Mouse (Mus musculus) midbrain, embryonic 13.5 days (tissue): ENCODE measurements around the gene Atp1b2. TPM values are rescaled to one million over a fixed set of nuclear protein-coding genes. Genes with fewer than 3 reads are reported as not detected.

ENCODE experiments used
- ATAC-seq: fragments of 200-750 bp; cut with Nextera tagmentation; 2 replicates; pipeline ENCODE4 v1.8.0; 2017; ENCODE audit warnings: mild to moderate bottlenecking, moderate TSS enrichment, moderate library complexity
- H3K27ac ChIP-seq: fragments of 300-500 bp; sonication (generic); 2 replicates; pipeline ENCODE4 v1.5.1; 2015; ENCODE audit warnings: inconsistent platforms, mild to moderate bottlenecking, moderate library complexity
- H3K27me3 ChIP-seq: fragments of 300-500 bp; sonication (generic); 2 replicates; pipeline ENCODE4 v1.6.1; 2015; ENCODE audit warnings: mild to moderate bottlenecking, inconsistent platforms
- H3K36me3 ChIP-seq: fragments of 300-500 bp; sonication (generic); 2 replicates; pipeline ENCODE4 v1.6.1; 2015; ENCODE audit warnings: mild to moderate bottlenecking, inconsistent platforms
- H3K4me1 ChIP-seq: fragments of 300-500 bp; sonication (generic); replicated peaks from 2 replicates; pipeline ENCODE4 v1.6.1; 2015; ENCODE audit warnings: inconsistent platforms
- H3K4me2 ChIP-seq: fragments of 300-500 bp; sonication (generic); replicated peaks from 2 replicates; pipeline ENCODE4 v1.6.1; 2015; ENCODE audit warnings: moderate library complexity, mild to moderate bottlenecking, inconsistent platforms
- H3K4me3 ChIP-seq: fragments of 300-500 bp; sonication (generic); replicated peaks from 2 replicates; pipeline ENCODE4 v1.5.1; 2015; ENCODE audit warnings: mild to moderate bottlenecking, inconsistent platforms
- H3K9ac ChIP-seq: fragments of 300-500 bp; sonication (generic); replicated peaks from 2 replicates; pipeline ENCODE4 v1.6.1; 2015; ENCODE audit warnings: mild to moderate bottlenecking, inconsistent platforms
- H3K9me3 ChIP-seq: fragments of 300-500 bp; sonication (generic); 2 replicates; pipeline ENCODE4 v1.6.1; 2016; ENCODE audit warnings: mild to moderate bottlenecking, inconsistent platforms
- WGBS: fragments of 180-500 bp; shearing (Covaris S2); methylation state at CpG from one replicate; pipeline ENCODE4 v1.1.7; 2015; 5-methylcytosine and 5-hydroxymethylcytosine counted together
- polyA plus RNA-seq: library from polyadenylated mRNA; unstranded; fragments of >200 nt; fragmentation: Nextera tagmentation; extraction: Ambion mirVana; gene quantifications from 2 replicates; pipeline ENCODE4 v1.2.1, GENCODE M21; 2015

The Atp1b2 gene
- polyA plus RNA-seq, 1 experiment from 2014 or later = 24.3 TPM

DNA sequence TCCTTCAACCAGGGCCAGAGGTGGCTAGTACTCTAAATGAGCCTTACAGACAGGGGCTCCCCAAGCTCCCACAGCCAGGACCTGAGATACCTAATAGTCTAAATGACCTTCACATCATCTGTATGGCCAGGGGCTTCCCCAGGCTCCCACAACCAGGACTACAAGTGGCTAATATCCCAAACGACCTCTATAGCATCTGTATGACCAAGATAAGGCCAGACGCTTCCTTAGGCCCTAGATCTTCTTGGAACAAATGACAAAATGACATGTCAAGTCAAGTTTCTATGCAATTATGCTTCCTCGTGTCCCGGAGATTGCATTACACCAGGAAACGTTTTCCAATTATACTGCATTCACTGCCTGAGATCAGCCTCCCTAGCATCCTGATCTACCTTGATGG is 29.4 kb downstream of the Atp1b2 start:
- no peak for ATAC-seq
- H3K4me2 ChIP-seq = peak overlapping the region; percentile 92; the same call in 1 of the 2 replicates
- 0 out of 2 replicates have a peak overlapping the region, but pooled peaks have one; percentile 11 for H3K9ac ChIP-seq
- H3K4me1 ChIP-seq = peaks cover 41% of the 10 kb centered on the region
- no peak overlapping the region for H3K27ac ChIP-seq
- H3K27me3 ChIP-seq = no peaks in the 10 kb centered on the region
- no peak overlapping the region for H3K4me3 ChIP-seq
- no peaks in the 10 kb centered on the region for H3K9me3 ChIP-seq
- H3K36me3 ChIP-seq = peaks cover 34% of the 10 kb centered on the region
- WGBS = 76% methylated on average over 5 of the region's 5 CpGs

DNA sequence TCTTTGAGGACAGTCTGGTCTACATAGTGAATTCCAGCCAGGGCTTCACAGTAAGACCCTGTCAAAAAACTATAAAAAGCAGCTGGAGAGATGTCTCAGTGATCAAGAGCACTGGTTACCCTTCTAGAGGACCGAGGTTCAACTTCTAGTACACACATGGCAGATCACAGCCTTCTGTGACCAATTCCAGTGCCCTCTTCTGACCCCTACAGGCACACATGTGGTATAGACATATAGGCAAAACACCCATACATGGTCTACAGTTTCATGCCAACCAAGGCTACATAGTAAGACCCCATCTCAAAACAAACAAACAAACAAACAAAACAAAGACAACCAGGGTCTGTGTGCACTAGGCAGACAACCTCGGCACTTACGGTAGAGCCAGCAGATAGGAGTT is 30.5 kb downstream of the Atp1b2 start:
- H3K36me3 ChIP-seq = peaks cover 45% of the 10 kb centered on the region
- H3K4me2 ChIP-seq = no peak overlapping the region
- ATAC-seq = no peak
- no peaks in the 10 kb centered on the region for H3K27me3 ChIP-seq
- H3K9me3 ChIP-seq = no peaks in the 10 kb centered on the region
- H3K4me3 ChIP-seq = no peak overlapping the region
- peaks cover 41% of the 10 kb centered on the region for H3K4me1 ChIP-seq
- H3K27ac ChIP-seq = no peak overlapping the region
- H3K9ac ChIP-seq = no peak overlapping the region
- 51% methylated on average over 3 of the region's 3 CpGs for WGBS

DNA sequence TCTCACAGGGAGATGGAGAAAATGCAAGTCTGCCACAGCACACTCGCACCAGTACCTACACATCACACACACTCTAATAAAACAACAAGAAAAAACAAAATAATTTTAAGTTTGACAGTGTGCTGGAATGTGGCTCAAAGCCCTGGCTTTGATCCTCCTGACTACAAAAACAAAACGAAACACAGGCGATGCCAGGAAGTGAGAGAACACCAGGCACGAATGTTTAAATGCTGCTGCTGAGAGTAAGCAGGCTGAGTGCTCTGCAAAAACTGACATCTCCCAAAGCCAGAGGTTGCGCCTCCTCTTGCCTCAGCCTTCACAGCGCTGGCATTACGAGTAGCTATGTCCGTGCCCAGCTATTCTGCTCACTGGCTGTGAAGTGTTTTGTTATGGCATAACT is 40.6 kb downstream of the Atp1b2 start:
- whole genome bisulfite sequencing = 86% methylated on average over 8 of the region's 8 CpGs

DNA sequence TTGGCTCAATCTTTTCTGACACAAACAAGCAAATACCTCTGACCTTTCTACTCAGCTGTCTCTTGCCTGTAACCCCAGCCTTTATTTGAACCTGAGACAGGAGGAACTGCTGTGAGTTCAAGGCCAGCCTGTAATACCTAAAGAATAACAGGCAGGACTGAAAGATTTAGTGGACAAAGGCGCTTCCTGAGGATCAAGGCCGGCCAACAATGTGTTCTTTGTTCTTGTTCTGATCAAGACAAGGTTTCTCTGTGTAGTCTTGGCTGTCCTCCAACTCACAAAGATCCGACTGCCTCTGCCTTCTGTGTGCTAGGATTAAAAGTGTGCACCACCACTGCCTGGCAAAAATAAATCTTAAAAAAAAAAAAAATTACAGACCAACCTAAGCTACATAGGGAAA is 41.4 kb downstream of the Atp1b2 start:
- Histone ChIP-seq H3K27me3 (no peaks in the 10 kb centered on the region), H3K27ac (no peak overlapping the region), H3K36me3 (peaks cover 59% of the 10 kb centered on the region), H3K9me3 (no peaks in the 10 kb centered on the region), H3K4me3 (no peak overlapping the region), H3K9ac (no peak overlapping the region), H3K4me2 (no peak overlapping the region), H3K4me1 (peaks cover 27% of the 10 kb centered on the region)
- ATAC-seq = no peak
- WGBS = 41% methylated on average over 3 of the region's 3 CpGs

More for the DNA sequence above, 40.6 kb downstream of the Atp1b2 start:
- no peak overlapping the region for H3K27ac ChIP-seq
- peaks cover 65% of the 10 kb centered on the region for H3K36me3 ChIP-seq
- no peaks in the 10 kb centered on the region for H3K9me3 ChIP-seq
- H3K4me2 ChIP-seq = no peak overlapping the region
- no peak overlapping the region for H3K9ac ChIP-seq
- no peak for ATAC-seq
- peaks cover 23% of the 10 kb centered on the region for H3K4me1 ChIP-seq
- H3K4me3 ChIP-seq = no peak overlapping the region
- H3K27me3 ChIP-seq = no peaks in the 10 kb centered on the region

DNA sequence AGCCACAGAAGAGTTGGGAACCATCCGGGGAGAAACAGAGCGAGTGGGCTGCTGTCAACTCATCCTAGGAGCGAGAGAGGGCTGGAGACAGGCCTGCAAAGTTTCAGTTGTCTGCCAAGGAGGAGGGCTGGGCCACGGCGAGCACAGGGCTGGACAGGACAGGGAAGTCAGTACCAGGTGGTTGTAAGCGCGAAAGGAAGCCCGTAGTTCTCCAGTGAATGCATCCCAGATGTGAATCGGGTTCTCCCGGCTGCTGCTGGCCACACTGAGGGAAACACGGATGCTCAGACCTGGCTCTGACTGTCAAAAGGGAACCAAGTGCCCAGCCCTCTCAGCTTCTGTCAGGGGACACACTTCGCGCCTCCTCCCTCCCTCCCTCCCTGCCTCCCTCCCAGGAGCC is 42.4 kb downstream of the Atp1b2 start:
- Histone ChIP-seq H3K4me2 (no peak overlapping the region), H3K36me3 (peaks cover 57% of the 10 kb centered on the region), H3K27ac (no peak overlapping the region), H3K4me3 (no peak overlapping the region), H3K4me1 (peaks cover 37% of the 10 kb centered on the region), H3K27me3 (no peaks in the 10 kb centered on the region), H3K9ac (no peak overlapping the region), H3K9me3 (no peaks in the 10 kb centered on the region)
- 90% methylated on average over 13 of the region's 13 CpGs for WGBS
- no peak for ATAC-seq

DNA sequence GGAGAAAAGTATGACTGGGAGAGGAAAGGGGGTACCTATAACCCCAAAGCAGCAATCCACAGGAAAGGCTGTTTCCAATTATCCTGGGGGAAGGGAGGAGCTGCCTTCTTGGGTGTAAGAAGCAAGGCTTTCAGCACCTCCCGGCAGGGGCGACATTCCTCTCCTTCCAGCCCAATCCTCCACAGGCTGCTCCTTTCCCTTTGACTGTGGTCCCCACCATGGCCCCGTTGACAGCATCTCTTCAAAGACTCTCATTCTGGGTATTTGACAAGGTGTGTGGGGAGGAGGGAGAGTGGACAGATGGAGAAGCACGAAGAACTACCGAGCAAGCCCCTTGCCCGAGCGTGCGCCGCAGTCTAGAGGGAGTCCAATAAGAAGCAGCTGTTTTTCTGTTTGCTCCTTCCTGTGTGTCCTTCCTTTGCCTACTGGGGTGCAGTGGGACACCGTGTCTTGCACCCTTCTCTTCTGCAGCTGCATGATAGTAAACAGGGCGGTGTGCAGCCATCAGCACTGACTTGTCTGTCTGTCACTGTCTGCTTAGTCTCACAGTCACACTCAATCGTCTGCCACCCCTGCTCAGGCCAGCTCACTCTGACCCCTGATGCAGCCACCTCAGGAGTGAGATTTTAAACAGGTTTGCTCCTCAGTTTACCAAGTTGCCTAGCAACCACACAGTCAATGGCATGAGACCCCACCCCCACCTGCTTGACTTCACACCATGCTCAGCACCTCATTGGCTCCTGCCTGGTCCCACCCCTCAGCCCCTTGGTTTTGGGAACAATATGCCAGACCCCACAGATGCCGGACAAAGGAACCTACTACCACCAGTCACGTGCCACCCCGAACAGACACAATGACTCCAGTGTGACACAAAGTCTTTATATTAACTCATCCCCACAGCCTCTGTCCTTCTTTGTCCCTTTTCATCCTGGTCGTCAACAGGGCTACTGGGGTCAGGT is 44.6 kb downstream of the Atp1b2 start:
- peaks cover 40% of the 10 kb centered on the region for H3K36me3 ChIP-seq
- H3K4me3 ChIP-seq = peak overlapping the region; percentile 94
- no peaks in the 10 kb centered on the region for H3K9me3 ChIP-seq
- H3K27me3 ChIP-seq = no peaks in the 10 kb centered on the region
- ATAC-seq = peak; percentile 57
- 11% methylated on average over 16 of the region's 16 CpGs for WGBS
- H3K9ac ChIP-seq = peak overlapping the region; percentile 99
- peak overlapping the region; percentile 80 for H3K4me2 ChIP-seq
- H3K4me1 ChIP-seq = peaks cover 59% of the 10 kb centered on the region
- peak overlapping the region; percentile 92 for H3K27ac ChIP-seq

DNA sequence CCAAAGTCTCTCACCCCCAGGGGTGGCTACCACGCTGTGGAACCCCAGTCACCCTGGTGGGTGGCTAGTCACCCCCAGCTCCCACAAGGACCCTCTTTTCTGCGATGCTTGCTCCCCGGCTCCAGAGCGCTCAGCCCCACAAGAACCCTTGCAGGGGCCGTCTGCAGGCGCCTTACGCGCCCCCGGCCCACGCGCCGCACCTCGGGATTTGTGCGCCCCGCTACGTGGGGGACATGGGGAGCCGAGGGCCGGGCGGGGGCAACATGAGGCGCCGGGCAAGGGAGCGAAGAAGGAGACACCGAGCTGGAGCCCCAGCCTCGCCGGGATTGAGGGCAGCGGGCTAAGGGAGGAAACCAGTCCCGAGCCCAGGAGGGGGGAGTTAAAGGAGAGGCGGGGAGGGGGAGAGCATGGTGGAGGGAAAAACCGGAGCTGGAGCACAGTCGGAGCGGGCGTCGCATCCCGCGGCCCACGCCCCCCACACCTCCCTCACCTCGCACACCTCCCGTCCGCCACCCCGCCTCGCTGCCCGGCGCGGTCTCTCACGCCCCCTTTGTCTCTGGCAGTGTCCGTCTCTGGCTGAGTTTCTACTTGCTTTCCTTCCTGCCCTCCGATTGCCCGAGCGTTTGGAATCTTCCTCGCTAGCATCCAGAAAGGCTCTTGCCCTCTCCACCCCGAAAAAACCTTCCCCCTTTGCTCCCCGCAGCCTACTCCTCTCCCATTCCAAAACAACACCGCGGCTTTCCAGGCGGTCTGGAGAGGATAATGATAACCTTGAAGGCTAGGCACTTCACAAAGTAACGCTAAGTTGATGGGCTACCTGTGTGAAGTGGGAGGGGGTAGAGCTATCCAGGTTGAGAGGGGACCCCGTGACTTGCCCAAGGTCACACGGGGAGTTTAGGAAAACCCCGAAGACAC is 45.6 kb downstream of the Atp1b2 start, which contains the start of gene Efnb3:
Gene Efnb3 (minus strand): TSS at position 355 of the 915 bp plus-strand sequence.
- H3K9me3 ChIP-seq = no peaks in the 10 kb centered on the region
- H3K27me3 ChIP-seq = no peaks in the 10 kb centered on the region
- H3K4me1 ChIP-seq = peaks cover 70% of the 10 kb centered on the region
- ATAC-seq = peak; percentile 73
- H3K9ac ChIP-seq = peak within 1 kb of the TSS; percentile 99
- H3K4me2 ChIP-seq = peak within 1 kb of the TSS; percentile 80
- peaks cover 41% of the 10 kb centered on the region for H3K36me3 ChIP-seq
- H3K4me3 ChIP-seq = peak within 1 kb of the TSS; percentile 94
- peak within 1 kb of the TSS; percentile 92 for H3K27ac ChIP-seq
- WGBS = under 1% methylated on average over 54 of the region's 59 CpGs

DNA sequence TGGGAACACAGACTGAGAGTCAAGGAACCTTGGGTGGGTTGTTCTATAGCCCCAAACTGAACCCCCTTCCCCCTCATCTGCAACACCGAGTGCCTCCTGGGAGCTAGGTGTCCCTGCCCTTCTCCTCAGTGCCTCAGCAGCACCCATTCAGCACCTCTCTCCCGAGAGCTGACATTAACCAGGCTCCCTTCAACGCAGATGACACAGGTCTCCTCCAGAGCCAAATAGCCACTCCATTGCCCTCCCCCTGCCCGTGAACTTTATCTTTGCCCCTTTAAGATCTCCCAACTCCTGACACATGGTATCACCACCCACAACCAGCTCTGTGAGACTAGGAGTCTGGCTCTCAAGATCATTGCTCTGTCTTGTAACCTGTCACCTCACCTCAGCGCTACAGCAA is 46.6 kb downstream of the Atp1b2 start:
- no peaks in the 10 kb centered on the region for H3K27me3 ChIP-seq

DNA sequence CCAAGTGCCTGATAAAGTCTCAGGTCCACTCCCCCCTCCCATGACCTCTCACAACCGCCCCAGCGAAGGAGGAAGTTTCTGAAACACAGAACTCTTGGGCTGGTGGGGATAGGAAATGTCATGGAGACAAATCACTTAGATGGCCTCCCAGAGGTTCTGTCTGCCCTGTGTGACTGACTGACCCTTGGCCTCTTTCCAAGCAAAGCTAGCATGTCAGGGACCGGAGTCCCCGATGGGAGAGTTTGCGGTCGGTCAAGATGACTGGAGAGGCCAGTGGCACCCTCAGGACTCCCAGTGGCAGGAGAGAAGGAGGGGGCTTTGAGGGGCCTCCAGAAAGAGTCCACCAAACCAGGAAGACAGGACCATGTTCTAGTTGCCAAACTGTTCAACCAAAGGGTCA is 47.0 kb downstream of the Atp1b2 start:
- Histone ChIP-seq H3K27me3 (no peaks in the 10 kb centered on the region), H3K4me3 (peak overlapping the region; percentile 94), H3K27ac (peak overlapping the region; percentile 10; the same call in 1 of the 2 replicates), H3K4me1 (peaks cover 83% of the 10 kb centered on the region), H3K9me3 (no peaks in the 10 kb centered on the region), H3K9ac (peak overlapping the region; percentile 99), H3K4me2 (peak overlapping the region; percentile 80), H3K36me3 (peaks cover 42% of the 10 kb centered on the region)
- WGBS = 23% methylated on average over 6 of the region's 6 CpGs
- no peak for ATAC-seq

More for the DNA sequence above, 46.6 kb downstream of the Atp1b2 start:
- peak overlapping the region; percentile 80 for H3K4me2 ChIP-seq
- H3K4me1 ChIP-seq = peaks cover 79% of the 10 kb centered on the region
- 4% methylated on average over 5 of the region's 5 CpGs for WGBS
- H3K9me3 ChIP-seq = no peaks in the 10 kb centered on the region
- ATAC-seq = no peak
- H3K9ac ChIP-seq = peak overlapping the region; percentile 99
- peak overlapping the region; percentile 92 for H3K27ac ChIP-seq
- peak overlapping the region; percentile 94 for H3K4me3 ChIP-seq
- peaks cover 43% of the 10 kb centered on the region for H3K36me3 ChIP-seq

DNA sequence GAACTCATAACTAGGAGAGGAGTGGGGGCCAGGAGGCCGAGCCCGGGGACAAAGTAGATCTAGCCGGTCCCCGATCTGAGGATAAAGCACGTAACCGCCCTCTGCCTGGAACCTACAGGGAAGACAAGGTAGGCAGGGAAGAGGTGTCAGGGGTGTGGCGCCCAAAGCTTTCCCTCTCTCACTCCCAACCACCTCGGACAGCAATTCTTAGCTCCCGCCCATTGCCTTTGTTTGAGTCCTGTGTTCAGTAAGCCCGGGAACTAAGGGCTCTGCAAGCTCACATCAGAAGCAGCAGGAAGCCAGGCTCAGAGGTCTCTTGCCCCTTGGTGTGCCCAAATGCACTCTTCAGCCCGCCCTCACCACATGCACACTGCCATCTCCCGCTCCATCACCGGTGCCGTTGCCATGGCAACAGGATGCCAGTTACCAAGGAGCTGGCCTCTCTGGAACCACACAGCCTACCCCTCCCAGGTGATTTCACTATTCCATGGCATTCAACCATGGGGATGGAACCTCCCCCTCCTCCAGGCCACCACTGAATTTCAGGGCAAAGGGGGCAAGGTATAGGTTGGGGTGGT is 48.3 kb downstream of the Atp1b2 start:
- H3K4me3 ChIP-seq = peak overlapping the region; percentile 94
- no peak for ATAC-seq
- H3K9ac ChIP-seq = peak overlapping the region; percentile 99
- H3K27me3 ChIP-seq = no peaks in the 10 kb centered on the region
- peak overlapping the region; percentile 59 for H3K27ac ChIP-seq
- peaks cover 31% of the 10 kb centered on the region for H3K36me3 ChIP-seq
- H3K9me3 ChIP-seq = no peaks in the 10 kb centered on the region
- H3K4me2 ChIP-seq = peak overlapping the region; percentile 80
- 13% methylated on average over 14 of the region's 14 CpGs for WGBS
- H3K4me1 ChIP-seq = peaks cover 95% of the 10 kb centered on the region

DNA sequence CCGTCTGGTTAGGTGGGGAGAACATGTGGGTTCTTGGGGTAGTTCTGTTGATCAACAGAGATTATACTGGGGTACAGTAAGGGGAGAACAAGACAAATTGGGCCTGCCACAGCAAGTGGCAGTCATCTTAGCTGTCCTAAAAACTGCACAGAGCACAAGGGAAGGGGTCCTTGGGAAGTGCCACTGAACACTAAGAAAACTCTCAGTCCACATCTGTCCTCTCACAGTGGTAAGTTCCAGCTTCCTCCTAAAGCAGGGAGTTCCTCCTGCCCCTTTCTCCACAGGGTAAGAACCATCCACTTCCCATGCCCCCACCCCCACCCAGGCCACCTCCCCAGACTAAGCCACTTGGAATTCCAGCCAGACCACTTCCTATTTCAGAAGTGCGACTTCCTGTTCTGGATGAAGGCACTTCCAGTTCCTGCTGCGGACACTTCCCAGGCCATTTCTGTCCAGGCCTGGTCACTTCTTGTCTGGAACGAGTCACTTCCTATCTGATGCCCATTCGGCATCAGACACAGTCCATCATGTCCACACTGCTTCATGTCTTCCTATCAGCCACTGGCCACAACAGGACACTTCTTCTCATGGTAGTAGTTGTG is 51.1 kb downstream of the Atp1b2 start:
- Histone ChIP-seq H3K4me3 (no peak overlapping the region), H3K27me3 (no peaks in the 10 kb centered on the region), H3K9me3 (no peaks in the 10 kb centered on the region), H3K9ac (0 out of 2 replicates have a peak overlapping the region, but pooled peaks have one; percentile 12), H3K4me2 (no peak overlapping the region), H3K36me3 (peaks cover 26% of the 10 kb centered on the region), H3K4me1 (peaks cover 86% of the 10 kb centered on the region), H3K27ac (peak overlapping the region; percentile 96)
- WGBS = 85% methylated on average over 5 of the region's 5 CpGs
- ATAC-seq = no peak
